Mouse (Mus musculus) ES-E14 (cell line): ENCODE results near the gene Defa17. TPM values are rescaled to one million over a fixed set of nuclear protein-coding genes. Genes with fewer than 3 reads are reported as not detected.
"Not testable (repeated sequence)": the region's sequence is repeated elsewhere in the genome, so short reads cannot be mapped to it uniquely, and the experiment has no call there.

Experiments
- DNase-seq: peaks from one replicate; pipeline ENCODE4 v3.0.0-alpha.2; 2013; ENCODE audit warnings: low read depth, low spot score
- H3K27ac ChIP-seq: 2 replicates; pipeline ENCODE4 v1.5.1; 2012; ENCODE audit warnings: low read depth, mild to moderate bottlenecking, low read length, moderate library complexity, mixed read lengths; ENCODE audit not compliant: poor library complexity, insufficient read depth, severe bottlenecking
- H3K36me3 ChIP-seq: 2 replicates; pipeline ENCODE4 v1.6.1; 2012; ENCODE audit warnings: mild to moderate bottlenecking, low read length, moderate library complexity, mixed read lengths; ENCODE audit not compliant: control insufficient read depth, poor library complexity, insufficient read depth, severe bottlenecking
- H3K4me1 ChIP-seq, 2 experiments: fragments of 150-350 bp in 1 of 2; sonication (generic) in 1 of 2; 2 replicates each; pipeline ENCODE4 v1.6.1; 2012; ENCODE audit warnings: low read length in 2 of 2, mild to moderate bottlenecking in 1 of 2, mixed read lengths in 1 of 2; ENCODE audit not compliant: control insufficient read depth in 2 of 2, insufficient read depth in 2 of 2, poor library complexity in 1 of 2
- H3K4me3 ChIP-seq, 2 experiments: fragments of 150-350 bp in 1 of 2; sonication (generic) in 1 of 2; 2 replicates each; pipeline ENCODE4 v1.5.1; 2012; ENCODE audit warnings: low read length in 2 of 2, low read depth in 1 of 2, mild to moderate bottlenecking in 1 of 2, mixed read lengths in 1 of 2; ENCODE audit not compliant: insufficient read depth in 1 of 2, poor library complexity in 1 of 2, severe bottlenecking in 1 of 2
- H3K9ac ChIP-seq: 2 replicates; pipeline ENCODE4 v1.6.1; 2012; ENCODE audit warnings: low read depth, mild to moderate bottlenecking, low read length, mixed read lengths; ENCODE audit not compliant: poor library complexity, insufficient read depth, severe bottlenecking
- H3K9me3 ChIP-seq: fragments of 150-350 bp; sonication (generic); 2 replicates; pipeline ENCODE4 v1.6.1; 2012; ENCODE audit warnings: low read depth, mild to moderate bottlenecking, low read length; ENCODE audit not compliant: control insufficient read depth, insufficient read depth
- in situ Hi-C, 2 experiments: fragments of 600-800 bp; cut with MboI; formaldehyde crosslinking; loops; one replicate each; pipeline ENCODE4 v1.15.1; 2025; ENCODE audit warnings: low sequenced_read_pairs in 2 of 2, inconsistent platforms in 1 of 2; ENCODE audit not compliant: unreplicated experiment in 2 of 2
- total RNA-seq: library from RNA; depleted of rRNA; stranded (reverse); fragments of 300-350 nt; gene quantifications from 2 replicates; pipeline ENCODE4 v1.2.3, GENCODE M21; 2012; rRNA removed

The Defa17 gene
- not detected in 2 replicates for total RNA-seq

DNA sequence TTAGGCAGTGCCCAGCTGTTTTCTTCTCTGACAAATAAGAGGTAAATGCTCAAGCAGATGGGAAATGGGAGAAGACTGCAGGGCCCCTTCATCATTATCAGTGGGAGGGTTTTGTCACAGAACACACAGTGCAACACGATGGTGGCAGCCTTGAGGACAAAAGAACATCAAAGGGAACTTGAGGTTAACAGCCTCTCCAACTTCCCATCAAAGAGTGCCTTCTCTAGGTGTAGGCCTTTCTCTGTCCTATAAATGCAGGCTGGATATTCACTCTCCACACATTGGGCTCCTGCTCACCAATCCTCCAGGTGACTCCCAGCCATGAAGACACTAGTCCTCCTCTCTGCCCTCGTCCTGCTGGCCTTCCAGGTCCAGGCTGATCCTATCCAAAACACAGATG is at the start of gene Defa17:
Gene Defa17 (plus strand): TSS at position 301 of the 400 bp plus-strand sequence.
- H3K9me3 ChIP-seq, DNase-seq, H3K4me3 ChIP-seq, H3K36me3 ChIP-seq, H3K4me1 ChIP-seq, H3K27ac ChIP-seq, H3K9ac ChIP-seq, in situ Hi-C loops: not testable (repeated sequence)

DNA sequence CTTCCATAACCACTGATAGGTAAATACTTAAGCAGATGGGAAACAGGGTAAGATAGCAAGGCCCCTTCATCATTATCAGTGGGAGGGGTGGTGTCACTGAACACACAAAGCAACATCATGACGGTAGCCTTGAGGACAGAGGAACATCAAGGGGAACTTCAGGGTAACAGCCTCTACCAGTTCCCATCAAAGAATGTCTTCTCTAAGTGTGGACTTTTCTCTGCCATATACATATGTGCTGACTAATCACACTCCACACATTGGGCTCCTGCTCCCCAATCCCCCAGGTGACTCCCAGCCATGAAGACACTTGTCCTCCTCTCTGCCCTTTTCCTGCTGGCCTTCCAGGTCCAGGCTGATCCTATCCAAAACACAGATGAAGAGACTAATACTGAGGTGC is 37.7 kb upstream of the Defa17 start, which contains the start of gene Defa26:
Gene Defa26 (plus strand): TSS at position 301 of the 400 bp plus-strand sequence.
- H3K27ac ChIP-seq, H3K4me3 ChIP-seq, H3K4me1 ChIP-seq, DNase-seq, in situ Hi-C loops, H3K9me3 ChIP-seq, H3K36me3 ChIP-seq, H3K9ac ChIP-seq: not testable (repeated sequence)

DNA sequence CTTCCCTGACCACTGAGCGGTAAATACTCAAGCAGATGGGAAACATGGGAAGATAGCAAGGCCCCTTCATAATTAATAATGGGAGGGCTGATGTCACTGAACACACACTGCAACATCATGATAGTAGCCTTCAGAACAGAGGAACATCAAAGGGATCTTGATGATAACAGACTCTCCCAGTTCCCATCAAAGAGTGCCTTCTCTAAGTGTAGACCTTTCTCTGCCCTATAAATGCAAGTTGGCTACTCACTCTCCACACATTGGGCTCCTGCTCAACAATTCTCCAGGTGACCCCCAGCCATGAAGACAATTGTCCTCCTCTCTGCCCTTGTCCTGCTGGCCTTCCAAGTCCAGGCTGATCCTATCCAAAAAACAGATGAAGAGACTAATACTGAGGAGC is 9.9 kb downstream of the Defa17 start, which contains the start of gene Defa34:
Gene Defa34 (plus strand): TSS at position 301 of the 400 bp plus-strand sequence.
- H3K9me3 ChIP-seq, H3K36me3 ChIP-seq, in situ Hi-C loops, H3K9ac ChIP-seq, H3K27ac ChIP-seq, H3K4me3 ChIP-seq, H3K4me1 ChIP-seq, DNase-seq: not testable (repeated sequence)

DNA sequence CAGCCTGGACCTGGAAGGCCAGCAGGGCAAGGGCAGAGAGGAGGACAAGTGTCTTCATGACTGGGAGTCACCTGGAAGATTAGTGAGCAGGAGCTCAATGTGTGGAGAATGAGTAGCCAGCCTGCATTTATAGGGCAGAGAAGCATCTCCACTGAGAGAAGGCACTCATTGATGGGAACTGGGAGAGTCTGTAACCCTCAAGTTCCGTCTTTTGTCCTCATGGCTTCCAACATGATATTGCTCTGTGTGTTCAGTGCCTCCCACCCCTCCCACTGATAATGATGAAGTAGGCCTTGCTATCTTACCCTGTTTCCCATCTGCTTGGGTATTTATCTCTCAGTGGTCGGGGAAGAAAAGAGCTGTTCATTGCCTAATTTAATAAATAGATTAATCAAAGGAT is 48.0 kb downstream of the Defa17 start, which contains the start of gene AY761184:
Gene AY761184 (minus strand): TSS at position 101 of the 400 bp plus-strand sequence.
- H3K27ac ChIP-seq, H3K9me3 ChIP-seq, DNase-seq, H3K36me3 ChIP-seq, in situ Hi-C loops, H3K9ac ChIP-seq, H3K4me1 ChIP-seq, H3K4me3 ChIP-seq: not testable (repeated sequence)

Other genes starting within 250 kb of the Defa17 start
- not detected in 2 replicates for gene Defa36, start 228.4 kb upstream of the Defa17 start, total RNA-seq
- not detected in 2 replicates for gene Gm7849, start 199.2 kb upstream of the Defa17 start, total RNA-seq
- not detected in 2 replicates for gene Defa20, start 146.5 kb upstream of the Defa17 start, total RNA-seq
- not detected in 2 replicates for gene Defa32, start 126.7 kb upstream of the Defa17 start, total RNA-seq
- not detected in 2 replicates for gene Defa37, start 90.4 kb upstream of the Defa17 start, total RNA-seq
- not detected in 2 replicates for gene Defa28, start 72.8 kb upstream of the Defa17 start, total RNA-seq
- gene Gm7861, start 61.3 kb upstream of the Defa17 start, total RNA-seq: not detected in 2 replicates
- gene Defa26, start 37.6 kb upstream of the Defa17 start, total RNA-seq: not detected in 2 replicates
- not detected in 2 replicates for gene Defa34, start 10.0 kb downstream of the Defa17 start, total RNA-seq
- not detected in 2 replicates for gene AY761184, start 47.9 kb downstream of the Defa17 start, total RNA-seq
- gene Defa24, start 78.7 kb downstream of the Defa17 start, total RNA-seq: not detected in 2 replicates
- gene Defb50, start 167.8 kb downstream of the Defa17 start, total RNA-seq: not detected in 2 replicates
- not detected in 2 replicates for gene Defb2, start 184.1 kb downstream of the Defa17 start, total RNA-seq
- gene Defb10, start 203.1 kb downstream of the Defa17 start, total RNA-seq: not detected in 2 replicates
- gene Defb9, start 229.6 kb downstream of the Defa17 start, total RNA-seq: not detected in 2 replicates